Mouse (Mus musculus): Measurements from ENCODE around the gene Prg4. TPM values are rescaled to one million over a fixed set of nuclear protein-coding genes. Genes with fewer than 3 reads are reported as not detected.

Prg4 gene
- 0.46 and 0.63 TPM in 2 replicates for polyA plus RNA-seq (2016; fragmentation: Nextera tagmentation; extraction: Ambion mirVana)

DNA sequence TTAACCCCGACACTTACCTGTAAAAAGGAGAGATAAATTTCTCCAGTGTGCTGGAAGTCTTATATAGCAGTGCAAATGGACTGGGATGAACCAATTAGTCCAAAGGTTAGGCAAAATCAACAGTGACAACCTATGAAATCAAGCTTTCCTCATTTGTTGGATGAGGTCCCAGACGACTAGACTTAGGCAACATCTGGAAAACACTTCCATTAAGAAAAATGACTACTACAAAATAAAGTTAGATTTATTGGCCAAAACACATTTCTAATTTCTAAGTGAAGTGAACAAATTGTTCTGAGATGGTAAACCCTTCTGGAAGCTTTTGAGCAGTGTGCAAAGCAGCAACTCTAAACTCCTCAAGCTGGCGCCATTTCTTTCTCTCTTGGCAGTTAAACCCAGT is at the start of gene Prg4:
TSS of gene Prg4 (minus strand) at position 34 of the 400 bp plus-strand sequence.
- WGBS, result 85% methylated on average over 3 of the region's 3 CpGs
- H3K27ac ChIP-seq (ENCODE audit: poor library complexity, severe bottlenecking), result no peak within 1 kb of the TSS

DNA sequence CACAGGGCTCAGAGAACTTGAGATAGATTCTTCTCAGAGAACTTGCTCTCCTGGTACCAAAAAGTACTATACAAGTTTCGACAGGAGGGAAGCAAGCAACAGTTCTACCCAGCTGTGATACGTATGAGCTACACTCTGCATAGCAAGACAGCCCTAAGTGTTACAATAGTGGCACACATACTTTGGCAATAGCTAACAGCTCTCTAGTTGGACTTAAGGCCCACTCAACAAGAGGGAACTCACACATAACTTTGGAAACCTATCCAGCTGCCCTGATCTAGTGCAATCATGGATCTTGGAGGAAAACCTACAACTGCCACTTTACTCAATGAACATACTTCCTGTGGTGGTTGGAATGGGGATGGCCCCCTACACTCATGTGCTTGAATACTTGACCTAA is 47.1 kb upstream of the Prg4 start:
- ATAC-seq (ENCODE audit: insufficient number of reproducible peaks, low FRiP score), result no peak
- 74% methylated on average over 2 of the region's 2 CpGs for WGBS
- H3K27ac ChIP-seq (ENCODE audit: poor library complexity, severe bottlenecking), result no peak overlapping the region
- no peak overlapping the region for H3K9ac ChIP-seq
- H3K9me3 ChIP-seq (replicated peaks), result no peaks in the 10 kb centered on the region
- H3K36me3 ChIP-seq, result no peaks in the 10 kb centered on the region
- 0 out of 2 replicates have a peak, but pooled peaks cover 3% of the 10 kb centered on the region for H3K4me1 ChIP-seq (replicated peaks)
- H3K27me3 ChIP-seq (replicated peaks), result no peaks in the 10 kb centered on the region
- no peak overlapping the region for H3K4me2 ChIP-seq
- H3K4me3 ChIP-seq, result no peak overlapping the region

More for the DNA sequence above, at the start of gene Prg4:
- Histone ChIP-seq H3K9ac (no peak within 1 kb of the TSS), H3K4me3 (no peak within 1 kb of the TSS), H3K4me1 (replicated peaks) (0 out of 2 replicates have a peak, but pooled peaks cover 4% of the 10 kb centered on the region), H3K27me3 (replicated peaks) (no peaks in the 10 kb centered on the region), H3K36me3 (no peaks in the 10 kb centered on the region), H3K4me2 (no peak within 1 kb of the TSS), H3K9me3 (replicated peaks) (no peaks in the 10 kb centered on the region)
- no peak for ATAC-seq (ENCODE audit: insufficient number of reproducible peaks, low FRiP score)

DNA sequence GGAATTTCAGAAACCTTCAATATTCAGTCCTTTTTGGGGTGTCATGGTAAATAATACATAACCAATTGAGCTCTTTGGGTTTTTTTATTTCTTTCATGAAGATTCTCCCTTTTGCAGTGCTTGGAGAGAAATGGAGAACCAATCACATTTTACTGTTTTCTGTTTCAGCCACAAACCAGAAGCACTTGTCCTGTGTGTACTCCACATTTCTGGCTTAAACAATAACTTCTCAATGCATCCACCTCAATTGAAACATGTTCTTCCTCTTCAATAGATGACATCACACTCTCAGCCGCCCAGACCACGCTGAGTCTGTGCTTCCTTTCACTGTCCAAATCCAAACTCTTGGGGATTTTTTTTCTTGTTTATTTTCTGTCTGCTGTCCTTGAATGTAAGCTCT is 39.8 kb upstream of the Prg4 start:
- Histone ChIP-seq H3K9ac (no peak overlapping the region), H3K4me3 (no peak overlapping the region), H3K27ac (ENCODE audit: poor library complexity, severe bottlenecking) (no peak overlapping the region), H3K36me3 (no peaks in the 10 kb centered on the region), H3K4me2 (no peak overlapping the region), H3K9me3 (replicated peaks) (no peaks in the 10 kb centered on the region), H3K4me1 (replicated peaks) (0 out of 2 replicates have a peak, but pooled peaks cover 3% of the 10 kb centered on the region), H3K27me3 (replicated peaks) (no peaks in the 10 kb centered on the region)
- WGBS, result 51% methylated on average over 2 of the region's 2 CpGs
- no peak for ATAC-seq (ENCODE audit: insufficient number of reproducible peaks, low FRiP score)

DNA sequence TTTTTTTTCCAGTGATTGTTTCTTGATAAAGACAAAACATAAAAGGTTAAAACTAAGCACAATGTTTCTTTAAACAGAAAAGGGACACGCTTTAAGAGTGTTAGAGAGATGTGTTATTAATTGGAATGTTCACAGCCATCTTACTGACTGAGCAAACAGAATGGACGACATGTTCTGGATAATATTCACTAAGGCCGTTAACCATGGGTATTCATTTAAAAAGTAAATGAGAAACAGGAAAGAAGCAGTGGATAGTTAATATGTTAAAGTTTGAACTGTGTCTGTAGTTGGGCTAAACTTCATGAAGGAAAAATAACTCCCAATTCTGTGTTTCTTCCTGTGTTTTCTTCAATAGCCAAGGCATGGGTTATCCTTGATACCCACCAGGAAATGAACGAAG is 37.4 kb upstream of the Prg4 start:
- peaks cover under 1% of the 10 kb centered on the region; the same call in 1 of the 2 replicates for H3K9me3 ChIP-seq (replicated peaks)

DNA sequence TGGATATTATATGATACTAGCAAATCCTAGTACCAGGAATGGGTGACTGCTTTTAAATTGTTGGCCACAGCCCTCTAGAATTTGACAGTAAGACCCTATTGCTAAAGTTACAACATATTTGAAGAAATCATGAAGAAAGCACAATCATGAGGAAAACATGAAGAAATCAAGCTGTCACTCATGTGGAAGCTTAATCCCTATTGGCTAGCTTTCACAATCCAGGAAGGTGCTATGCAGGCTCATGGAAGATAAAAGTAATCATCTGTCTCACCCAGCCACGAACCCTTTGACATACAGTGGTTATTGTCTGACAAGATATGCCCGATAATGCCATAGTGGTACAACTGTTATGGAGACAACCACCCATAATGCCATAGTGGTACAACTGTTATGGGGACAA is 32.2 kb upstream of the Prg4 start:
- Histone ChIP-seq H3K36me3 (no peaks in the 10 kb centered on the region), H3K27me3 (replicated peaks) (no peaks in the 10 kb centered on the region), H3K4me3 (no peak overlapping the region), H3K27ac (ENCODE audit: poor library complexity, severe bottlenecking) (no peak overlapping the region), H3K4me1 (replicated peaks) (no peaks in the 10 kb centered on the region), H3K9ac (no peak overlapping the region), H3K4me2 (no peak overlapping the region), H3K9me3 (replicated peaks) (peaks cover 3% of the 10 kb centered on the region; the same call in 1 of the 2 replicates)
- 76% methylated on average over 2 of the region's 2 CpGs for WGBS
- ATAC-seq (ENCODE audit: insufficient number of reproducible peaks, low FRiP score), result no peak

More for the DNA sequence above, 37.4 kb upstream of the Prg4 start:
- no peaks in the 10 kb centered on the region for H3K36me3 ChIP-seq
- no peak for ATAC-seq (ENCODE audit: insufficient number of reproducible peaks, low FRiP score)
- H3K4me3 ChIP-seq, result no peak overlapping the region
- WGBS, result 81% methylated on average over 4 of the region's 4 CpGs
- H3K4me2 ChIP-seq, result no peak overlapping the region
- H3K9ac ChIP-seq, result no peak overlapping the region
- H3K27ac ChIP-seq (ENCODE audit: poor library complexity, severe bottlenecking), result no peak overlapping the region
- H3K27me3 ChIP-seq (replicated peaks), result no peaks in the 10 kb centered on the region
- no peaks in the 10 kb centered on the region for H3K4me1 ChIP-seq (replicated peaks)

DNA sequence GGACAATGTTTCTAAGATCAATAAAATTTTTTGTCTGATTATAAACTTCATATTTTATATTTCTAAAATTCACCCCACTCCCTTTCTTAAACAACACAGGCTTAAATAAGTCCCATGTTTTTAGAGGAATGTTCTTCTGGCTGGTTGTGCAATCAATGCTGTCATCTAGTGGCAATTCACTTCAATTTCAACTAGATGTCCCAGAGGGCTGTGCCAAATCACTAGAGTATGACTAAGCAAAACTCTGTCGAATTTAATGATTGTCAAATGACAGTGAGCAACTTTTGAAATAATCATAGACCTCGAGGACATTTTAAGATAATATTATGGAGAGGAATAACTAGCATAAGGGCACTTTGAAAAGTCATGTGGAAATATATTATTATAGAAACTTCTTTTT is 31.7 kb upstream of the Prg4 start:
- no peak overlapping the region for H3K4me3 ChIP-seq
- peaks cover 3% of the 10 kb centered on the region; the same call in 1 of the 2 replicates for H3K9me3 ChIP-seq (replicated peaks)
- no peaks in the 10 kb centered on the region for H3K4me1 ChIP-seq (replicated peaks)
- H3K27me3 ChIP-seq (replicated peaks), result no peaks in the 10 kb centered on the region
- no peak overlapping the region for H3K27ac ChIP-seq (ENCODE audit: poor library complexity, severe bottlenecking)
- 60% methylated on average over 2 of the region's 2 CpGs for WGBS
- H3K4me2 ChIP-seq, result no peak overlapping the region
- H3K36me3 ChIP-seq, result no peaks in the 10 kb centered on the region
- no peak for ATAC-seq (ENCODE audit: insufficient number of reproducible peaks, low FRiP score)
- no peak overlapping the region for H3K9ac ChIP-seq

DNA sequence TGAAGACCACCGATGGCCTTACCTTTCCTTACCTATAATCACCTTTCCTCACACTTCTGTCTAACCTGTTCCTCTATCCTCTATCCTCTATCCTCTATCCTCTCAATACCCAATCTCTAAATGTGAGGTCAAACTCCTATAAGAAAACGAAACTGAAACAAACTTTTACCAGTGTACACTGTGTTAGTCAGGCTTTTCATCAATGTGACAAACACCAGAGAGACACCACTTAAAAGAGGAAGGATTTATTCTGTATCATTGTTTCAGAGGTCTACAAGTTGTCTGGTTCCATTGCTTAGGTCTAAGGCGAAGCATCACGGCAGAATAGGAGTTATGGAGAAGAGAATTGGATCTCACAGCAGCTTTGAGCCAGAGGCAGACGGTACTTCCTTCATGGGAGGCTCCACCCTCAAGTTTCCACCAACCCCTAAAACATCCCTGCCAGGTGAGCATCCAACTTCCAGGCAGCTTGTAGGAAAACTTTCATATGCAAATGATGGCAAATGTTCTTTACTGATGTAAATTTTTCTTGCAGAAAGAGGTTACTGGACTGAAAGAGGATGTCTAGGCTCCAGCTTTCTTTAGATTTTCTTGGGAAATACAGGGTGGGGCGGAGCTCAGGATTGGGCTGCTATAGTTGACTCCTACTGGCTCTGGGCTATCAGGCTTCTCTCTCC is 30.8 kb upstream of the Prg4 start:
- Histone ChIP-seq H3K9me3 (replicated peaks) (peaks cover 3% of the 10 kb centered on the region; the same call in 1 of the 2 replicates), H3K4me3 (no peak overlapping the region), H3K4me2 (no peak overlapping the region), H3K27ac (ENCODE audit: poor library complexity, severe bottlenecking) (no peak overlapping the region), H3K9ac (no peak overlapping the region), H3K4me1 (replicated peaks) (no peaks in the 10 kb centered on the region), H3K27me3 (replicated peaks) (no peaks in the 10 kb centered on the region), H3K36me3 (no peaks in the 10 kb centered on the region)
- no peak for ATAC-seq (ENCODE audit: insufficient number of reproducible peaks, low FRiP score)
- WGBS, result 63% methylated on average over 6 of the region's 6 CpGs

DNA sequence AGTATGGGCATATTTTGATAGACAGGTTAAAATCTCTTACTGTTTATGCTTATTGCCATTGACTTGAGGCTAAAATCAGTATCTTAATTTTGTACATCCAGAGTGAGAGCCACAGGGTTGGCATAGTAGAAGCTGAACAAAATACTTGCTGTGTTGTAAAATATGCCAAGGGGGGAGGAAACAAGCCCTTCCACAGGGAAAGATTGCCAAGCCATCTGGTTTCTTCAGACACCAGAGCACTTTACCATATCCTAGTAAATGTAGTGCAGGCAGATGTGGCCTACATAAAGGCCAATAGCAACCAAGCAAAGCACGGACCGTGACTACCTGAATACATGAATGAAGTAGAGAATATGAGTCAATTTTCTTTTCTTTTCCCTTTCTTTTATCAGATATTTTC is 23.2 kb upstream of the Prg4 start:
- ATAC-seq (ENCODE audit: insufficient number of reproducible peaks, low FRiP score), result no peak
- 87% methylated on average over 2 of the region's 2 CpGs for WGBS
- H3K9ac ChIP-seq, result no peak overlapping the region
- H3K9me3 ChIP-seq (replicated peaks), result no peaks in the 10 kb centered on the region
- no peaks in the 10 kb centered on the region for H3K27me3 ChIP-seq (replicated peaks)
- no peak overlapping the region for H3K4me3 ChIP-seq
- no peaks in the 10 kb centered on the region for H3K4me1 ChIP-seq (replicated peaks)
- no peak overlapping the region for H3K27ac ChIP-seq (ENCODE audit: poor library complexity, severe bottlenecking)
- no peak overlapping the region for H3K4me2 ChIP-seq
- no peaks in the 10 kb centered on the region for H3K36me3 ChIP-seq

DNA sequence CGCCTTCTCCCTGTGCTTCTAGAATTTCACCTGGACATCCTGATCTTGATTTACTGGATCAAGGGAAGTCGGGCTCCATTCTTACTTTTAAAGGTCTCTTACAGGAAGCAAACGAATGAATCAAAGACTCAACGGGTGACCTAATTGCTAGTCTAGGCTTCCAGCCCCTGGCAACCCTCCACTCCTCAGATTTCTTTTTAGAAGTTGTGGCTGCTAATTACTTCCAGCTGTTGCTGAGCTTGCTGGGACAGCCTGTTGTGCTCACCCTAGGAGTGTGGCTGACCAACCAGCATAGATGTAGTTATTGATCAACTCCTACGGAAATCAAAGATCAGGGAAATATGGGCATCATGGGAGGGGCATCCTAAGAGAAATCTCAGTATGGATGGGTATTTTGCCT is 14.7 kb upstream of the Prg4 start:
- H3K36me3 ChIP-seq, result no peaks in the 10 kb centered on the region
- ATAC-seq (ENCODE audit: insufficient number of reproducible peaks, low FRiP score), result no peak
- WGBS, result 71% methylated on average over 5 of the region's 5 CpGs
- no peaks in the 10 kb centered on the region for H3K4me1 ChIP-seq (replicated peaks)
- H3K4me2 ChIP-seq, result no peak overlapping the region
- H3K9ac ChIP-seq, result no peak overlapping the region
- 0 out of 2 replicates have a peak, but pooled peaks cover 5% of the 10 kb centered on the region for H3K9me3 ChIP-seq (replicated peaks)
- no peak overlapping the region for H3K4me3 ChIP-seq
- no peaks in the 10 kb centered on the region for H3K27me3 ChIP-seq (replicated peaks)
- no peak overlapping the region for H3K27ac ChIP-seq (ENCODE audit: poor library complexity, severe bottlenecking)

DNA sequence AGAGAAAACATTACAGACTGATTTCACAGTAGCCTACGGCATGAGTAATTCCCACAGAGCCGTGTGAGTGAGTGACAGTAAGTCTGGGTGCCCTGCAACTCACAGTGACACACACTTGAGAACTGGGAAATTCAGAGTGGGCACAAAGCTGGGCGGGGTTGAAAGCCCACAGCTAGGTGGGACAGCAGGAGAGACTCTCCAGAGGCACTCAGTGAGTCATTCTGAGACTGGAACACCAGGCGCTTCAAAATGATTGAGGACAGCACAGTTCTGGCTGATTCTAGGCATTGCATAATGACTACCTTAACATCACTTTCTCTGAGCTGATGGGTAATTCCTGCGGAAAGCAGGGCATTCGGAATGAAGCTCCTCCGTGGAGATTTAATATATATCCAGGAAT is 6.6 kb upstream of the Prg4 start:
- Histone ChIP-seq H3K27me3 (replicated peaks) (no peaks in the 10 kb centered on the region), H3K4me2 (no peak overlapping the region), H3K4me3 (no peak overlapping the region), H3K9ac (no peak overlapping the region), H3K4me1 (replicated peaks) (no peaks in the 10 kb centered on the region), H3K36me3 (no peaks in the 10 kb centered on the region), H3K27ac (ENCODE audit: poor library complexity, severe bottlenecking) (no peak overlapping the region), H3K9me3 (replicated peaks) (no peaks in the 10 kb centered on the region)
- no peak for ATAC-seq (ENCODE audit: insufficient number of reproducible peaks, low FRiP score)
- 73% methylated on average over 7 of the region's 7 CpGs for WGBS

DNA sequence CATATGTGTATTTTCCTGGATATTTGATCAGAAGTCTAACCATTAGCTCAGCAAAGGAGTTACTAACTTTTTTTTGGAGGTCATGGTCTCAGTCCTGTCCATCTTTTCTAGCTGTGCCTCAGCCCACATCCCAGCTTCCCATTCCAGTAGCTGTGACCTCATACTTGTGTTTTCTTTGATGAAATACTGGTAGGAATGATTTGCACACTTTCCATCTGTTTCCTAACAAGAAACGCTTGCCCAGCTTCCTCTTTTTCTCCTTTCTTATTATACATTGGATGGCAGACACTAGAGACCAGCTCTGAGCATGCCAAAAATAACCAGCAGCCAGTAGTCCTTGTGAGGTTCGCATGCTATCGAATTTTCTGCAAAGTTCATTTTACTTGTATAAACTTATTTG is 4.0 kb upstream of the Prg4 start:
- Histone ChIP-seq H3K27me3 (replicated peaks) (no peaks in the 10 kb centered on the region), H3K36me3 (no peaks in the 10 kb centered on the region), H3K9me3 (replicated peaks) (no peaks in the 10 kb centered on the region), H3K27ac (ENCODE audit: poor library complexity, severe bottlenecking) (no peak overlapping the region), H3K9ac (no peak overlapping the region), H3K4me3 (no peak overlapping the region), H3K4me1 (replicated peaks) (no peaks in the 10 kb centered on the region), H3K4me2 (no peak overlapping the region)
- no peak for ATAC-seq (ENCODE audit: insufficient number of reproducible peaks, low FRiP score)
- WGBS, result 66% methylated on average over 3 of the region's 3 CpGs

DNA sequence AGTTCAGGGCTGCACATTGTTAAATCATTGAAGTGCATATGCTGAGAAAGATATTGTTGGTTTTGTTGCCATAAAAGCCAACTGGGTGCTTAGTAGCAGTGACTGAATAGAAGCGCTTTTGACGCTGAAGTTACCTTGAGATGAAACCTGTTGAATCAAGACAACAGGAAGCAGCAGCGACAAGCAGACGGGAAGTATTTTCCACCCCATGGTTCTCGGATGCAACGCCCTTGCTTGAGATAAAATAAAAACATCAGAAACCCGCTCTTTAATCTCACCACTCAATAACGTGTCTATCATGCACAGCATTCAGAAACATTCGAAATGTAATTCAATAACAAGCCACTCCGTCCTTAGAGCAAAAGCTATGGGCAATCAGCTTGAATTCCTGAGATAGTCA is 601 bp downstream of the Prg4 start:
- Histone ChIP-seq H3K36me3 (no peaks in the 10 kb centered on the region), H3K4me2 (no peak overlapping the region), H3K4me1 (replicated peaks) (peaks cover 9% of the 10 kb centered on the region; the same call in 1 of the 2 replicates), H3K4me3 (no peak overlapping the region), H3K9me3 (replicated peaks) (no peaks in the 10 kb centered on the region), H3K9ac (no peak overlapping the region), H3K27ac (ENCODE audit: poor library complexity, severe bottlenecking) (no peak overlapping the region), H3K27me3 (replicated peaks) (no peaks in the 10 kb centered on the region)
- ATAC-seq (ENCODE audit: insufficient number of reproducible peaks, low FRiP score), result no peak
- WGBS, result 59% methylated on average over 10 of the region's 10 CpGs
